Mouse (Mus musculus) granulocyte monocyte progenitor cell, adult 5-6 weeks (primary cell): ENCODE data around the gene Nxpe3. TPM values are rescaled to one million over a fixed set of nuclear protein-coding genes. Genes with fewer than 3 reads are reported as not detected.

Source experiments
- ATAC-seq: replicated peaks from 2 replicates; pipeline ENCODE4 v1.8.0; 2016; ENCODE audit warnings: mild to moderate bottlenecking, moderate TSS enrichment, inconsistent platforms; ENCODE audit not compliant: poor library complexity, severe bottlenecking
- total RNA-seq, 2 experiments: library from RNA; stranded (forward) in 1 of 2; stranded (reverse) in 1 of 2; fragments of 200-712, 200-1000 nt in 1 of 2; fragments of >200 nt in 1 of 2; fragmentation: Nextera tagmentation in 1 of 2; gene quantifications; 2 replicates each; pipeline ENCODE4 v1.2.3; 2014 to 2017

Gene Nxpe3
- total RNA-seq, 2 experiments from 2014 or later: 4.2 to 4.9 TPM

- ATAC-seq: no peak
Observed at GRCm38 (mm10) chr16:55815466-55815865, 79.6 kb downstream of the Nxpe3 start.

- ATAC-seq: no peak
Observed at GRCm38 (mm10) chr16:55814686-55815085, 80.4 kb downstream of the Nxpe3 start.

- no peak for ATAC-seq
Observed at GRCm38 (mm10) chr16:55813916-55814315, 81.2 kb downstream of the Nxpe3 start.

GRCm38 (mm10) chr16:55811792-55812191 lies 83.3 kb downstream of the Nxpe3 start:
- ATAC-seq: peak; percentile 76

DNA sequence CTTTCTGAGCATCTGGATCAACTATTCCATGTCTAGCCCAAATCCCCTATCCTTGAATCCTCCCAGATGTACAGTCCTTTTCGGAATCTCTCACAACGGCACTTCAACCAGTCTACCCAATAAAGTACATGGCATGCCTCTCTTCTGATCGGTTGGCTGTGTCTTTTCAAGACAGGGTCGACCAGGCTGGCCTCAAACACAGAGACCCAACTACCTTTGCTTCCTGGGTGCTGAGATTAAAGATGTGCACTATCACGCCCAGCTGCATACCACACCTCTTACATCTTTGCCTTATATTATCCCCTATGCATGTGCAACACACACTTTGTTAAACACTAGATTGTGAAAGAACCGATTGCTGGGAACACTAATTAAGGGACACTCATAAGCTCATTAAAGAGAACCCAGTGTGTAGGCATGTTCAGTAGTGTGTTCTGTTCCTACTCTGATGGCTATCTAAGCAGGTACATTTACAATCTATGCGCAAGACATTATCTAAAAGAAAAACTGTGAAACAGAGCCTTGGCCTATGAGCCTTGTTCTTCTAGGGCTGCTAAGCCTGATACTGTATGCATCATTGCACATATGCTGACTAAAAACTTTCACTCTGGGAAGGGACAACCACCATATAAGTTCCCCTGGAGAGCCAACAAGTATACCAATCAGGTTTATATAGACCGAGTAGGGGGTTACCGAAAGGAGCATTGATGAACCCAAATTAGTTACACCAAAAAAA lies 85.1 kb downstream of the Nxpe3 start:
- ATAC-seq: no peak

- ATAC-seq: 0 out of 2 replicates have a peak, but pooled peaks have one; percentile 6
Observed at GRCm38 (mm10) chr16:55809345-55809744, 85.7 kb downstream of the Nxpe3 start.

DNA sequence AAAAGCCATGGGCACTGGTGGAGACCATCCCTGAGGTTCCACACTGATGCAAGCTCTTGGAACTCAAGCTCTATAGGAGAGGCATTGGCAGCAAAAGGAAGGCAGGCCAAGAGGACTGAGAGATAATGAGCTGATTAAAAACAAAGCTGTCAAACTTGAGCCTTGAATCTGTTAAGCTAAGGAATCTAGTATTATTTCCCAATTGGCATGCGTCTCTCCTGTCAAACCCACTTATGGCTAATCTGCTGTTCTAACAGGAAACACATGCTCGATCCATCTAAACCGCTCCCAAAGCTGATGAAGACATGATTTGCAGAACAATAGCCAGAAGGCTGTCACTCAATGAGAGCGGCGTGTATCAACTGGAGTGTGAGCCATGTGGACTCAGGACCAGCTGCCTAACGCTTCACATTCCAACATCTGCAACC lies 87.6 kb downstream of the Nxpe3 start:
- ATAC-seq: peak; percentile 43

- no peak for ATAC-seq
Observed at GRCm38 (mm10) chr16:55804799-55805198, 90.3 kb downstream of the Nxpe3 start.

DNA sequence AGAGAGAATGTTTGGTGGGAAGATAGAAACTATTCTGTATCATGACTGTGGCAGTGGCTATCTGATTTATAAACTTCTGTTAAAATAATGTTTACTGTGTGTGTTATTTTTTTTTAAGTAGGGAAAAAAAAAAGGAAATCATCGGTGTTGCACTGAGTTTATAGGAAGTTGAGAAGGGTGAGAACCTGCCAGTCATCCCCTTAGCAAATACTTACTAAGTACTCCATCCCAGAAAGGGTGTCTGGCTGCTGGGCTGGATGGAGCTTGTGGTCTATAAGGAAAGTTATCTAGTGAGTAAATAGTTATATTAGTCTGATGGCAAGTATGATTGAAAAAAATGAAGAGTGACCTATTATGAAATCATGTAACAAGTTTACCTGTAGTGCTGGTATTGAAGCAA lies 93.5 kb downstream of the Nxpe3 start:
- peak; percentile 33; the same call in 1 of the 2 replicates for ATAC-seq

DNA sequence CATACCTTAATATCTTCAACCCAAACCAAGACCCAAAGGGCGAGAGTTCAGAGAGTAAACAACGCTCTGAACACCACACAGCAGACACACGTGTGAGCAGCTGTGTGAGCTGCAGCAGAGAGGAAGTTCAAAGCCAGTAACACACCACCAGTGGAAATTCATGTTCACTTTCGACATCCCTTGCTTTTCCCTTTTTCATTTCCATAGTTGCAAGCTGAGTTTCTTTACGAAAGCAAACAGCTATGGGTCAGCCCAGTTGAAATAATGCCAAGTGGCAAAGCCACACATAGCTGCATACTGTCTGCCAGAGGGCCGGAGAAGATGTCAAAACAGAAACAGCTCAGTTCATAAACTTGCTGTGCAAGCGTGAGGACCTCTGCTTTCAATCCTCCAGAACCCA lies 96.2 kb downstream of the Nxpe3 start:
- ATAC-seq: peak; percentile 93

DNA sequence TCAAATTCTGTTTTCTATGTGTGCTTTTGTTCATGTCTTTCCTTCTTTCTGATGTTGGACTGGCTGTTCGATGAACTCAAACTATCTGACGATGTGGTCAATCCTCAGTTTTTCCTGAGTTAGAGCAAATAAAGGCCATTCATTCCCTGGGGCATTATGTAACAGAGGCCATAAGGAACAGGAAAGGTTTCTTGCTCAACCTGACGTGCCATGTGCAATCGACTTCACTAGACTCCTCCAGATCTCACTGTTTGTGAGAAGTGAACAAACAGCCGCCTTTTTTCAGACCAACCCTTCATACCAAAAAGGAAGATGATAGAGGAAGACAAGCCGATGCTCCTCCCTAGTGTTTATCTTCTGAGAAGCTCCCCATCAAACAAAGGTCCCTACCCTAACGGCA lies 104.8 kb downstream of the Nxpe3 start:
- ATAC-seq: peak; percentile 86

Other genes starting within 250 kb of the Nxpe3 start
- gene Nfkbiz, start 56.4 kb downstream of the Nxpe3 start, total RNA-seq (2014; fragmentation: Nextera tagmentation): 3.4 and 5.0 TPM in 2 replicates
- 16.2 and 16.4 TPM in 2 replicates for gene Nfkbiz, start 56.4 kb downstream of the Nxpe3 start, total RNA-seq (2017)
- gene Cep97, start 39.6 kb upstream of the Nxpe3 start, total RNA-seq (2014; fragmentation: Nextera tagmentation): 15.2 and 16.5 TPM in 2 replicates
- 17.0 and 25.5 TPM in 2 replicates for gene Cep97, start 39.6 kb upstream of the Nxpe3 start, total RNA-seq (2017)
- 1,672 and 1,793 TPM in 2 replicates for gene Rpl24, start 71.0 kb upstream of the Nxpe3 start, total RNA-seq (2014; fragmentation: Nextera tagmentation)
- gene Rpl24, start 71.0 kb upstream of the Nxpe3 start, total RNA-seq (2017): 1,306 and 1,376 TPM in 2 replicates
- 28.3 and 30.6 TPM in 2 replicates for gene Zbtb11, start 78.6 kb upstream of the Nxpe3 start, total RNA-seq (2014; fragmentation: Nextera tagmentation)
- gene Zbtb11, start 78.6 kb upstream of the Nxpe3 start, total RNA-seq (2017): 41.1 and 48.1 TPM in 2 replicates
- 92.3 and 115 TPM in 2 replicates for gene Pcnp, start 134.5 kb upstream of the Nxpe3 start, total RNA-seq (2014; fragmentation: Nextera tagmentation)
- 120 and 143 TPM in 2 replicates for gene Pcnp, start 134.5 kb upstream of the Nxpe3 start, total RNA-seq (2017)
- 24.1 and 26.0 TPM in 2 replicates for gene Trmt10c, start 142.5 kb upstream of the Nxpe3 start, total RNA-seq (2014; fragmentation: Nextera tagmentation)
- gene Trmt10c, start 142.5 kb upstream of the Nxpe3 start, total RNA-seq (2017): 38.0 and 49.4 TPM in 2 replicates
- 26.1 and 41.5 TPM in 2 replicates for gene Senp7, start 153.1 kb upstream of the Nxpe3 start, total RNA-seq (2014; fragmentation: Nextera tagmentation)
- gene Senp7, start 153.1 kb upstream of the Nxpe3 start, total RNA-seq (2017): 19.7 and 27.7 TPM in 2 replicates